In genomic region chr1:176994087-176994486, GRCm38 (mm10) we compare ENCODE assay signal across 8 mouse cellular contexts.
DNase-seq lines count a peak whose midpoint lies in the region; ATAC-seq and TF ChIP-seq lines count a peak whose summit lies in the region.

No protein-coding gene starts in this region.

- H3K27ac ChIP-seq in lung, embryonic 14.5 days (ENCODE audit: low read depth): no peak overlapping the region
- H3K27ac ChIP-seq in embryonic facial prominence, embryonic 14.5 days (replicated peaks; ENCODE audit: low read depth, low read length): peak overlapping the region; percentile 61
- H3K27ac ChIP-seq in limb, embryonic 12.5 days: peak overlapping the region; percentile 31; the same call in 1 of the 2 replicates
- peak overlapping the region; percentile 41; the same call in 1 of the 2 replicates for H3K27ac ChIP-seq in neural tube, embryonic 14.5 days (ENCODE audit: low read depth, low read length)

- no peak for TF ChIP-seq CTCF in lung, embryonic 14.5 days (IDR thresholded peaks at IDR 0.05; ENCODE audit: low read depth)

- no peaks in the 10 kb centered on the region; the same call in 1 of the 2 replicates for H3K4me1 ChIP-seq in lung, embryonic 14.5 days (ENCODE audit: insufficient read depth)
- peaks cover 40% of the 10 kb centered on the region for H3K4me1 ChIP-seq in embryonic facial prominence, embryonic 14.5 days (ENCODE audit: control insufficient read depth, insufficient read depth, low read length)
- H3K4me1 ChIP-seq in limb, embryonic 12.5 days (replicated peaks): peaks cover 37% of the 10 kb centered on the region
- H3K4me1 ChIP-seq in neural tube, embryonic 14.5 days (ENCODE audit: control insufficient read depth, insufficient read depth, low read length): peaks cover 28% of the 10 kb centered on the region

- H3K27me3 ChIP-seq in lung, embryonic 14.5 days (ENCODE audit: insufficient read depth, low read length): no peaks in the 10 kb centered on the region
- peaks cover 3% of the 10 kb centered on the region; the same call in 1 of the 2 replicates for H3K27me3 ChIP-seq in embryonic facial prominence, embryonic 14.5 days (replicated peaks; ENCODE audit: control insufficient read depth, insufficient read depth, low read length)
- peaks cover 13% of the 10 kb centered on the region; the same call in 1 of the 2 replicates for H3K27me3 ChIP-seq in limb, embryonic 12.5 days
- no peaks in the 10 kb centered on the region for H3K27me3 ChIP-seq in neural tube, embryonic 14.5 days (ENCODE audit: control insufficient read depth, insufficient read depth, low read length)

- H3K4me3 ChIP-seq in lung, embryonic 14.5 days (ENCODE audit: low read depth, low read length): no peak overlapping the region
- H3K4me3 ChIP-seq in embryonic facial prominence, embryonic 14.5 days (ENCODE audit: low read depth, low read length): no peak overlapping the region
- no peak overlapping the region for H3K4me3 ChIP-seq in limb, embryonic 12.5 days (replicated peaks)
- H3K4me3 ChIP-seq in neural tube, embryonic 14.5 days (ENCODE audit: low read depth, low read length): no peak overlapping the region

- WGBS in lung, embryonic 14.5 days: 43% methylated on average over 7 of the region's 7 CpGs
- WGBS in embryonic facial prominence, embryonic 14.5 days: 33% methylated on average over 7 of the region's 7 CpGs
- WGBS in limb, embryonic 12.5 days: 47% methylated on average over 7 of the region's 7 CpGs
- WGBS in neural tube, embryonic 14.5 days: 12% methylated on average over 7 of the region's 7 CpGs

- ATAC-seq in lung, embryonic 14.5 days (ENCODE audit: insufficient read depth): 0 out of 2 replicates have a peak, but pooled peaks have one; percentile 17
- ATAC-seq in embryonic facial prominence, embryonic 14.5 days (ENCODE audit: low read depth): no peak
- ATAC-seq in limb, embryonic 12.5 days (ENCODE audit: insufficient number of reproducible peaks, insufficient read depth, low FRiP score, low TSS enrichment, low read depth): no peak
- peak; percentile 57; the same call in 1 of the 2 replicates for ATAC-seq in neural tube, embryonic 14.5 days (ENCODE audit: low read depth)
- ATAC-seq in megakaryocyte-erythroid progenitor cell, adult 5-6 weeks (replicated peaks; ENCODE audit: low FRiP score, low TSS enrichment, poor library complexity, severe bottlenecking): no peak

- H3K36me3 ChIP-seq in lung, embryonic 14.5 days (ENCODE audit: insufficient read depth): no peaks in the 10 kb centered on the region
- H3K36me3 ChIP-seq in embryonic facial prominence, embryonic 14.5 days (ENCODE audit: control insufficient read depth, insufficient read depth, low read length): no peaks in the 10 kb centered on the region
- H3K36me3 ChIP-seq in limb, embryonic 12.5 days: no peaks in the 10 kb centered on the region
- H3K36me3 ChIP-seq in neural tube, embryonic 14.5 days (ENCODE audit: control insufficient read depth, insufficient read depth, low read length): no peaks in the 10 kb centered on the region

- H3K4me2 ChIP-seq in lung, embryonic 14.5 days: no peak overlapping the region
- no peak overlapping the region for H3K4me2 ChIP-seq in embryonic facial prominence, embryonic 14.5 days (ENCODE audit: low read depth, low read length)
- H3K4me2 ChIP-seq in limb, embryonic 12.5 days: no peak overlapping the region
- H3K4me2 ChIP-seq in neural tube, embryonic 14.5 days (ENCODE audit: low read depth, low read length): no peak overlapping the region

- peak; percentile 18 for DNase-seq in lung, embryonic 14.5 days
- no peak for DNase-seq in lung, postnatal 4 days
- DNase-seq in embryonic facial prominence, embryonic 14.5 days (ENCODE audit: low spot score): peak; percentile 65
- no peak for DNase-seq in MN1 (ENCODE audit: low spot score)
- no peak for DNase-seq in left cerebral cortex, adult 8-10 months (ENCODE audit: low spot score in 2 of 2)

- no peak overlapping the region for H3K9ac ChIP-seq in lung, embryonic 14.5 days
- H3K9ac ChIP-seq in embryonic facial prominence, embryonic 14.5 days (ENCODE audit: low read depth, low read length): no peak overlapping the region
- no peak overlapping the region for H3K9ac ChIP-seq in limb, embryonic 12.5 days (replicated peaks)
- no peak overlapping the region for H3K9ac ChIP-seq in neural tube, embryonic 14.5 days (replicated peaks; ENCODE audit: low read depth, low read length)

- H3K9me3 ChIP-seq in lung, embryonic 14.5 days (ENCODE audit: low read depth, low read length): no peaks in the 10 kb centered on the region
- H3K9me3 ChIP-seq in embryonic facial prominence, embryonic 14.5 days (ENCODE audit: control insufficient read depth, low read length): no peaks in the 10 kb centered on the region
- H3K9me3 ChIP-seq in limb, embryonic 12.5 days: no peaks in the 10 kb centered on the region
- H3K9me3 ChIP-seq in neural tube, embryonic 14.5 days (ENCODE audit: control insufficient read depth, low read length): no peaks in the 10 kb centered on the region

Comparison
In these comparisons a context has a peak if more than half of its experiments do, and no peak if none do; other contexts are left out.
1. DNase-seq: peak in lung, embryonic 14.5 days (single experiment) and embryonic facial prominence, embryonic 14.5 days (single experiment); none in lung, postnatal 4 days (0 of 2), MN1 (single experiment) and left cerebral cortex, adult 8-10 months (0 of 2).
2. ATAC-seq: peak in lung, embryonic 14.5 days (single experiment) and neural tube, embryonic 14.5 days (single experiment); none in embryonic facial prominence, embryonic 14.5 days (single experiment), limb, embryonic 12.5 days (single experiment) and megakaryocyte-erythroid progenitor cell, adult 5-6 weeks (single experiment).